Mouse (Mus musculus): ENCODE results near the gene Ints11.
A peak's percentile ranks its signal among the peaks of the same experiment; 100 is the strongest.

- no peak for TF ChIP-seq MAX (IDR thresholded peaks at IDR 0.05; ENCODE audit: low read depth)
- no peak for TF ChIP-seq POLR2A (IDR thresholded peaks at IDR 0.05; ENCODE audit: insufficient read length, low read depth)
- TF ChIP-seq CEBPB (IDR thresholded peaks at IDR 0.05; ENCODE audit: insufficient read depth, poor library complexity, severe bottlenecking): no peak
- TF ChIP-seq POLR2AphosphoS2 (IDR thresholded peaks at IDR 0.05; ENCODE audit: insufficient read length, low read depth): no peak
- no peak for TF ChIP-seq TCF12 (IDR thresholded peaks at IDR 0.05; ENCODE audit: insufficient read depth, poor library complexity, severe bottlenecking)
- no peak for TF ChIP-seq USF1 (IDR thresholded peaks at IDR 0.05; ENCODE audit: low read depth)
- peak; percentile 69 to 83 (median 75) for TF ChIP-seq MYOG (IDR thresholded peaks at IDR 0.05; ENCODE audit: control insufficient read depth in 1 of 3, insufficient read depth in 1 of 3, insufficient read length in 2 of 3, low read depth in 2 of 3)
Observed at GRCm38 (mm10) chr4:155894311-155894881, 25.1 kb downstream of the Ints11 start.
